Mouse (Mus musculus) bone marrow macrophage, adult 2 months (primary cell): ENCODE results near the gene C2.

Source experiments
- CTCF ChIP-seq: IDR thresholded peaks from 2 replicates; pipeline ENCODE4 v1.5.1; 2012; ENCODE audit warnings: low read depth, mild to moderate bottlenecking, low read length, moderate library complexity
- POLR2A ChIP-seq: IDR thresholded peaks from 2 replicates; pipeline ENCODE4 v1.6.1; 2012; ENCODE audit warnings: mild to moderate bottlenecking, low read depth, low read length, borderline replicate concordance

DNA sequence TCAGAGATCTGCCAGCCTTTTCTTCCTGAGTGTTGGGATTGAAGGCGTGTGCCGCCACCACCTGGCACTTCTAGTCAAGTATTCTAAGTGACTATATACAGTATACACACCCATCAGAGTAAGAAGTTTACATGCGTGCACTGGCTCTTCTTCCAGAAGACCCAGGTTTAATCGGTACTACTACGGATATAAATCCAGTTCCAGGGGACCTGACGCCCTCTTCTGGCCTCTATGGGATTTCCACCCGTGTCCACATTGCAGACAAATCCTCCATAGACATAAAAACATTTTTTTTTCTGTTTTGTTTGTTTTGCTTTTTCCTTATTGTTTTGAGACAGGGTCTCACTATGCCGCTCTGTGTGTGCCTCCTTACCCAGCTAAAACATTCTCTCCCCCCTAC, 49.5 kb upstream of the C2 start:
- TF ChIP-seq POLR2A (no peak), CTCF (peak; percentile 22)
